Mouse (Mus musculus) cerebellum, adult 2 months (tissue): ENCODE data around the gene Cnn2. TPM values are rescaled to one million over a fixed set of nuclear protein-coding genes. Genes with fewer than 3 reads are reported as not detected.

Experiments
- DNase-seq, 2 experiments: peaks; one replicate each; pipeline ENCODE4 v3.0.0; 2021
- H3K27ac ChIP-seq: fragments of 200-500 bp; 2 replicates; pipeline ENCODE4 v1.5.1; 2012; ENCODE audit warnings: low read length, control low read depth, inconsistent platforms; ENCODE audit not compliant: insufficient read depth
- H3K27me3 ChIP-seq: fragments of 200-500 bp; 2 replicates; pipeline ENCODE4 v1.6.1; 2012; ENCODE audit warnings: inconsistent platforms, mild to moderate bottlenecking, low read length, moderate library complexity; ENCODE audit not compliant: control insufficient read depth, insufficient read depth
- H3K4me1 ChIP-seq: fragments of 200-500 bp; 2 replicates; pipeline ENCODE4 v1.6.1; 2011; ENCODE audit warnings: low read length; ENCODE audit not compliant: control insufficient read depth, insufficient read depth
- H3K4me3 ChIP-seq: fragments of 200-500 bp; replicated peaks from 2 replicates; pipeline ENCODE3; 2011; ENCODE audit warnings: mild to moderate bottlenecking, low read depth, low read length, control low read depth; ENCODE audit not compliant: insufficient read depth
- CTCF ChIP-seq: fragments of 200-500 bp; IDR thresholded peaks from 2 replicates; pipeline ENCODE4 v1.5.1; 2011; ENCODE audit warnings: low read depth, mild to moderate bottlenecking, control low read depth, low read length, moderate library complexity, borderline replicate concordance; ENCODE audit not compliant: insufficient read depth
- POLR2A ChIP-seq: fragments of 200-500 bp; IDR thresholded peaks from 2 replicates; pipeline ENCODE4 v1.6.1; 2011; ENCODE audit warnings: low read length, control low read depth, borderline replicate concordance; ENCODE audit not compliant: insufficient read depth
- WGBS: fragments of 180-500 bp; shearing (Covaris S2); methylation state at CpG from one replicate; pipeline ENCODE4 v1.1.7; 2018; 5-methylcytosine and 5-hydroxymethylcytosine counted together
- polyA plus RNA-seq: library from polyadenylated mRNA; depleted of rRNA; stranded (reverse); fragments of >200 nt; gene quantifications from 2 replicates; pipeline ENCODE4 v1.2.3, GENCODE M21; 2012

Cnn2 gene
- polyA plus RNA-seq, 1 experiment = 8.2 TPM

DNA sequence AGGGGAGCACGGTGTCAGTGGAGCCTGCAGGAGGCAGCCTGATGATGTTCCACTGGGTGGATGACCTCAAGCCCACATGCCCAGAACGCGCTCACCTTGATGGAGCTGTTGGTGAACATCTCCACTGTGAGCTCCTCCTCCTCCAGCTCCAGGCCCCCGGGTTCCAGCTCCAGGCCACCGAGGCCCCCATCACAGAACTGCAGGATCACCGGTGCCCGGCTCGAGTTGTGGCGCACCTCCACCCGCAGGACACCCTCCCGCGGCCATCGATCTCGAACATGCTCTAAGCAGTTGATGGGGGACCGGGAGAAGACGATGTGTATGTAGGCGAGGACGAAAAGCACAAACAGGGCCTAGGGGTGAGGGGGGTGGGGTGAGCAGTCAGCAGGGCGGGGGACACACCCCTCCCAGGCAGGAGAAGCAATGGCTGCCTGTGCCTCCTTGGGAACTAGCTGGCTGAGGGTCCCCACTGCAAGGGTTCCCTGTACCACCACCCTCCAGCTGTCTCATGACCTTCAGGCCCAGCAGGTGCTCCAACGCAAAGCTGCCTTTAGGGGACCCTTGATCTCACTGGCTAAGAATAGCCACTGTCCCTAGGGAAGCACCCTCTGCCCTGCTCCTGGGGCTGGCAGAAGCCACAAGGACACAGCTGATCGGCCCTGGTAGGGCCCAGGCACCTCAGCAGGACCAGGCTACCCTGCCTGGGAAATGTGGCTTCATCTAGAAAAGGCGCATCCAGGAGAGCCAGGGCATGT is 8.8 kb upstream of the Cnn2 start:
- no peak for DNase-seq
- no peak for TF ChIP-seq CTCF
- TF ChIP-seq POLR2A = no peak
- WGBS = 83% methylated on average over 22 of the region's 22 CpGs
- no peak overlapping the region for H3K27ac ChIP-seq
- H3K4me1 ChIP-seq = peaks cover 19% of the 10 kb centered on the region
- no peak overlapping the region for H3K4me3 ChIP-seq
- H3K27me3 ChIP-seq = no peaks in the 10 kb centered on the region

DNA sequence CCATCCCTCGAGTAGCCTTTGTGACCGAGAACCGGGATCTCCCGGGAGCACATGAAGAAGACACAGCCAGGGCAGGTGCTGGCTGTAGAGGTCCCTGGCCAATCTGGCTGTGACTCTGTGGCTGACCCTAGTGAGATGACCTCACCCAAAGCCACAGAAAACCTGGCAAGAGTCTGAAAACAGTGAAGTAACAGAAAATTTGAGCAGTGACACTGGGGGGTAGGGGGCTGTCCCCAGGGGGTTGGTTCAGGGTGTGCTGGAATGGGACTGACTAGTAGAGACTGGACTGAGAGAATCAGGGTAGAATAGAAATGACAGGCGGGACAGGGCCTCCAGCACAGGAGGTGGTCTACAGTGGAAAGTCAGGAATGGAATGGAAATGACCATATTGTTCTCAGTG is 5.2 kb upstream of the Cnn2 start:
- peak overlapping the region; percentile 88 for H3K4me3 ChIP-seq
- H3K27ac ChIP-seq = no peak overlapping the region
- peak in 1 of 2 experiments; percentile 43 for DNase-seq
- TF ChIP-seq POLR2A (no peak), CTCF (no peak)
- H3K27me3 ChIP-seq = no peaks in the 10 kb centered on the region
- H3K4me1 ChIP-seq = peaks cover 26% of the 10 kb centered on the region
- 15% methylated on average over 5 of the region's 5 CpGs for WGBS

DNA sequence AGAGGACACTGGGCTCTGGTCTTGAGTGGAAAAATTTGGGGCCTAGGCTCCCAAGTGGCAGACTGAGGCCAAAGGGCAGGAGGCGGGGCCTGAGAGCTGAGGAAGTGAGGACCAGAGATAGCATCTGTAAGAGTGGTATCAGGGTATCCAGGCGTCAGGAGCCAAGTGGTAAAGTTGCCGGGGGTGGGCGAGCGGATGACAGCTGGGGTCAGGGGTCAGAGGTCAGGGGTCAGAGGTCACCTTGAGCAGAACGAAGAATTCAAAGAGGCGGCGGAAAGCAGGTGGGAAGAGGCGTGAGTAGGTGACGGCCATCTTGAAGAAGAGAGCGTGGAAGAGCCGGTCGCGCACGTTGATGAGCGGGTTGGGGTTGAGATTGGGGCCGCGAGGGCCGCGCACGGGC is 4.7 kb upstream of the Cnn2 start:
- WGBS = under 1% methylated on average over 11 of the region's 21 CpGs
- Histone ChIP-seq H3K27me3 (no peaks in the 10 kb centered on the region), H3K4me3 (peak overlapping the region; percentile 88), H3K27ac (peak overlapping the region; percentile 13; the same call in 1 of the 2 replicates), H3K4me1 (peaks cover 26% of the 10 kb centered on the region)
- peak; percentile 70 to 74 for DNase-seq
- TF ChIP-seq CTCF = no peak
- TF ChIP-seq POLR2A = no peak

DNA sequence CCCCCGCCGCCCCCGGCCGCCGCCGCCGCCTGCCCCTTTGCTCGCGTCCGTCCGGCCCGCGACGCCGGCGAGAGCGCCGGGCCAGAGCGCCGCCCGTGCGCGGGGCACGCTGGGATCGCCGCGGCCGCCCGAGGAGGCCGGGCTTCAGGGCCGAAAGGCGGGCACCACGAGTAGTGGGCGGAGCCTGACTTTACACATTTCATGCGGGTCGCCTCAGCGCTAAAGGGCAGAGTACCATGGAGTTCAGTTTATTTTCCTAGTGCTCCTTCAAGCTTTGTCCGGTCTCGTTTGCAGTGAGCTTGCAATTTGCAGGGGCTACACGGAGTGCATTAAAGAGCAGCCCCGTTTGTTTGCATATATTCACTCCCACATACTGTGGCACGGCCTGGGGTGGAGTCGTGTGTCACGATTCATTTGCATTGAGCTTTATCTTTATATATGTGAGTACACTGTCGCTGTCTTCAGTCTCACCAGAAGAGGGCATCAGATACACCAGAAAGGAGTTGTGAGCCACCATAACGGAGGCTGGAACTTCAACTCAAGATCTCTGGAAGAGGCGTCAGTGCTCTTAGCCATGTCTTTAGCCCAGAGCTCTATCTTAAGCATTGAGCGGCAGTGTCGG is 4.1 kb upstream of the Cnn2 start, which contains the start of gene Tmem259:
Tmem259 (minus strand) TSS at position 136 of the 622 bp plus-strand sequence.
- DNase-seq = peak; percentile 87 to 88
- Histone ChIP-seq H3K27ac (peak within 1 kb of the TSS; percentile 92), H3K4me3 (peak within 1 kb of the TSS; percentile 88), H3K27me3 (no peaks in the 10 kb centered on the region), H3K4me1 (peaks cover 26% of the 10 kb centered on the region)
- under 1% methylated on average over 45 of the region's 49 CpGs for WGBS
- TF ChIP-seq POLR2A (no peak), CTCF (peak; percentile 66; the same call in 1 of the 2 replicates)

DNA sequence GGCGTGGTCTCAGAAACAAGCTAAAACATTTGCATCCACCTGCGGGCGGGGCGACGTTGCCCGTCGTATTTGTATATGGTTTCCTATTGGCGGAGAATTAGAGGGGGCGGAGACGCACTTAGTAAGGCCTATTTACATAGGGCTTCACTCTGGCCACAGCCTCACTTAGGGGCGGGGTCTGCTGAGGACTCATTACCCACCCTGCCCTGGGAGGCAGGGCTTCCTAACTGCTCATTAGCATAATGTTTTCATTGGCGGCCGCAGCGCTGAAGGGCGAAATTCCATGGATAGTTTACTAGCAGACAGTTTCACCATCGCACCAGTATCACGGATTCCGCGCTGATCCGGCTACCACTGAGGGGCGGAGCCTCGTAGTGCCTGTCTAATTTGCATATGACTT is 3.5 kb upstream of the Cnn2 start:
- no peaks in the 10 kb centered on the region for H3K27me3 ChIP-seq
- peak; percentile 49; the same call in 1 of the 2 replicates for TF ChIP-seq POLR2A
- no peak for TF ChIP-seq CTCF
- WGBS = under 1% methylated on average over 22 of the region's 22 CpGs
- H3K27ac ChIP-seq = peak overlapping the region; percentile 92
- H3K4me1 ChIP-seq = peaks cover 26% of the 10 kb centered on the region
- DNase-seq = peak; percentile 95 to 98
- H3K4me3 ChIP-seq = peak overlapping the region; percentile 81

DNA sequence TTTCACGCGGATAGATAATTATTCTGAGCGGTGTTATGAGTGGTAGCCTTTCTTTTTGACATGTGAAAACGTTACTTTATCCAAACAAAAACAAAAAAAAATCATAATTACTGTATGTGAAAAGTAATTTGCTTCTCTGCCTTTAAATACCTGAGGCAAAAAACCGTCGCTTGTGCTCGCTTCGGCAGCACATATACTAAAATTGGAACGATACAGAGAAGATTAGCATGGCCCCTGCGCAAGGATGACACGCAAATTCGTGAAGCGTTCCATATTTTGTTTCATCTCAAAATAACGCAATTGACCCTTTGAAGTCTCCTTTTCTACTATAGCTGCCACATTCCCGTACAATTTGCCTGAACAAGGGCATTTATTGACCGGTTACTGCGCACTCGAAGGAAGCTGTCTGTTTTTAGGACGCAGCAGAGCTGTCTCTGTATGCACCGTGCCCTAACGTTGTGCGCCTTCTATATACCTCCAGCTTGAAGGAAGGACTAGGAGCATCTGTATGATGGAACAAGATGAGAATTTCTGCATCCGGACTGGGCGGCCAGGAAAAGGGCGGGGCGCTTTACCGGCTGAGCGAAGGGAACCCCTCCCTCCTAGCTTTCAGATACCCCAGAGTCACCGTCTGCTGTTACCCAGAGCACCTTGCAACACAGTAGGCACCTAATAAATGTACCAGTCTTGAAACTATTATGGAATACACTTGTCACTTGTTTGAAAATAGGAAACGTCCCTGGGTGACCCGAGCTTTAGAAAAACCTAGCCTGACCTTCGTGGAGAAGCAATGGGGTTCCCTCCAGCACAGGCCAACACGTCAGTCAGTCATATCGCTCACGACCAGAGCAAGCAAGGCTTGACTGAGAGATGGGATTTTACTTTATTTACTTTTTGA is 2.8 kb upstream of the Cnn2 start:
- Histone ChIP-seq H3K27ac (peak overlapping the region; percentile 97), H3K4me3 (peak overlapping the region; percentile 81), H3K4me1 (peaks cover 26% of the 10 kb centered on the region), H3K27me3 (no peaks in the 10 kb centered on the region)
- TF ChIP-seq POLR2A (peak; percentile 56; the same call in 1 of the 2 replicates), CTCF (no peak)
- under 1% methylated on average over 35 of the region's 35 CpGs for WGBS
- DNase-seq = peak; percentile 81 to 84

DNA sequence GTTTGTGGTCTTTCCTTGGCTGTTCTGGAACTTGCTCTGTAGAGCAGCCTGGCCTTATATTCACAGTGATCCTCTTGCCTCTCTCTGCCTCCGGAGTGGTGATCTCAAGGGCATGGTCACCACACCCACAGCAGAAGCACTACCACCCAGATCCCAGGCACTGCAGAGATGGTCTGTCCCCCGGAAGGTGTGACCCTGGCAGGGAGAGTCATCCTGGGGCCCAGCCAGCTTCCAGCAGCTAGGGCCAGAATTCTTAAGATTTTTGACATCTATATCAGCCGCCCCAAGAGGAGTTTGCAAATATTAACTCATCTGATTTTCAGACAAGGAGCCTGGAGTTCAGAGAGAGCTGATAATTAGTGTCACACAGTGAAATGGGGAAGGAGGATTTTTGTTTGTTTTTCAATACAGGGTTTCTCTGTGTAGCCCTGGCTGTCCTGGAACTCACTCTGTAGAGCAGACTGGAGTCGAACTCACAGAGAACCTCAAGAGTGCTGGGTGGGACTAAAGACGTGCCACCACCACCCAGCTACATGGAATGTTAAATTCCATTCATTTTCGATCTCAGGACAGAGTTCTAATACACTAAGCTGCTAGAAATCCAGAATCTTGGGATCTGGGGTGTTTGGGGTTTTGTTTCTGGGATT is 2.0 kb upstream of the Cnn2 start:
- Histone ChIP-seq H3K4me3 (peak overlapping the region; percentile 81), H3K27me3 (no peaks in the 10 kb centered on the region), H3K27ac (peak overlapping the region; percentile 97), H3K4me1 (peaks cover 19% of the 10 kb centered on the region)
- TF ChIP-seq POLR2A (no peak), CTCF (no peak)
- peak; percentile 53 to 56 for DNase-seq
- 21% methylated on average over 6 of the region's 6 CpGs for WGBS
